Mouse (Mus musculus) hindbrain, postnatal 0 days (tissue): Measurements from ENCODE around the gene Coro6. TPM values are rescaled to one million over a fixed set of nuclear protein-coding genes. Genes with fewer than 3 reads are reported as not detected.
A peak's percentile ranks its signal among the peaks of the same experiment; 100 is the strongest.

Source experiments
- ATAC-seq: fragments of 200-750 bp; cut with Nextera tagmentation; 2 replicates; pipeline ENCODE4 v1.8.0; 2017; ENCODE audit warnings: mild to moderate bottlenecking, moderate TSS enrichment, moderate library complexity
- DNase-seq: peaks from one replicate; pipeline ENCODE4 v3.0.0-alpha.2; 2015; ENCODE audit warnings: low spot score
- H3K27ac ChIP-seq: fragments of 300-500 bp; sonication (generic); 2 replicates; pipeline ENCODE4 v1.5.1; 2014; ENCODE audit warnings: mild to moderate bottlenecking
- H3K27me3 ChIP-seq: fragments of 300-500 bp; sonication (generic); 2 replicates; pipeline ENCODE4 v1.6.1; 2014; ENCODE audit warnings: low read length, mixed read lengths; ENCODE audit not compliant: insufficient read depth
- H3K36me3 ChIP-seq: fragments of 300-500 bp; sonication (generic); 2 replicates; pipeline ENCODE4 v1.6.1; 2014; ENCODE audit warnings: low read length, mixed read lengths; ENCODE audit not compliant: insufficient read depth
- H3K4me1 ChIP-seq: fragments of 300-500 bp; sonication (generic); 2 replicates; pipeline ENCODE4 v1.6.1; 2014; ENCODE audit warnings: antibody characterized with exemption, low read length, mixed read lengths; ENCODE audit not compliant: insufficient read depth
- H3K4me2 ChIP-seq: fragments of 300-500 bp; sonication (generic); 2 replicates; pipeline ENCODE4 v1.6.1; 2014; ENCODE audit warnings: low read depth, mild to moderate bottlenecking, low read length, moderate library complexity, mixed read lengths
- H3K4me3 ChIP-seq: fragments of 300-500 bp; sonication (generic); 2 replicates; pipeline ENCODE4 v1.5.1; 2014; ENCODE audit warnings: low read length
- H3K9ac ChIP-seq: fragments of 300-500 bp; sonication (generic); replicated peaks from 2 replicates; pipeline ENCODE4 v1.6.1; 2014; ENCODE audit warnings: mild to moderate bottlenecking, low read length, moderate library complexity, mixed read lengths
- H3K9me3 ChIP-seq: fragments of 300-500 bp; sonication (generic); 2 replicates; pipeline ENCODE4 v1.6.1; 2016; ENCODE audit warnings: low read length, mixed read lengths
- CTCF ChIP-seq: IDR thresholded peaks from 2 replicates; pipeline ENCODE4 v1.5.1; 2016; ENCODE audit warnings: antibody characterized with exemption, control low read depth, low read depth
- WGBS: fragments of 180-500 bp; shearing (Covaris S2); extraction: QIAGEN DNeasy Blood & Tissue Kit; methylation state at CpG from one replicate; pipeline ENCODE4 v1.1.7; 2014; 5-methylcytosine and 5-hydroxymethylcytosine counted together
- polyA plus RNA-seq: library from polyadenylated mRNA; unstranded; fragments of >200 nt; fragmentation: Nextera tagmentation; extraction: Ambion mirVana; gene quantifications from 2 replicates; pipeline ENCODE4 v1.2.1, GENCODE M21; 2015
- total RNA-seq: library from RNA; depleted of rRNA; stranded (reverse); fragments of >200 nt; gene quantifications from 2 replicates; pipeline ENCODE4 v1.2.3, GENCODE M21; 2014

Coro6 gene
- total and polyA plus RNA-seq, 2 experiments from 2014 or later = 1.3 to 2.4 TPM

- ATAC-seq (peak; percentile 79), DNase-seq (peak; percentile 92)
- H3K4me2 ChIP-seq = peak overlapping the region; percentile 63
- 21% methylated on average over 49 of the region's 49 CpGs for WGBS
- peaks cover 38% of the 10 kb centered on the region for H3K36me3 ChIP-seq
- no peaks in the 10 kb centered on the region for H3K27me3 ChIP-seq
- H3K4me1 ChIP-seq = peaks cover 5% of the 10 kb centered on the region; the same call in 1 of the 2 replicates
- no peaks in the 10 kb centered on the region for H3K9me3 ChIP-seq
- H3K27ac ChIP-seq = peak overlapping the region; percentile 4; the same call in 1 of the 2 replicates
- H3K9ac ChIP-seq = peak overlapping the region; percentile 46
- peak overlapping the region; percentile 31 for H3K4me3 ChIP-seq
- TF ChIP-seq CTCF = peak; percentile 65
Observed at GRCm38 (mm10) chr11:77508068-77509021, 46.1 kb downstream of the Coro6 start.

- H3K27ac ChIP-seq = no peak overlapping the region
- H3K4me2 ChIP-seq = no peak overlapping the region
- H3K4me1 ChIP-seq = peaks cover 13% of the 10 kb centered on the region; the same call in 1 of the 2 replicates
- no peaks in the 10 kb centered on the region for H3K9me3 ChIP-seq
- no peak for TF ChIP-seq CTCF
- peaks cover 8% of the 10 kb centered on the region for H3K36me3 ChIP-seq
- H3K9ac ChIP-seq = no peak overlapping the region
- 81% methylated on average over 5 of the region's 5 CpGs for WGBS
- no peak overlapping the region for H3K4me3 ChIP-seq
- ATAC-seq = no peak
- no peak for DNase-seq
- H3K27me3 ChIP-seq = peaks cover 8% of the 10 kb centered on the region; the same call in 1 of the 2 replicates
Observed at GRCm38 (mm10) chr11:77511336-77511735, 49.1 kb downstream of the Coro6 start.

DNA sequence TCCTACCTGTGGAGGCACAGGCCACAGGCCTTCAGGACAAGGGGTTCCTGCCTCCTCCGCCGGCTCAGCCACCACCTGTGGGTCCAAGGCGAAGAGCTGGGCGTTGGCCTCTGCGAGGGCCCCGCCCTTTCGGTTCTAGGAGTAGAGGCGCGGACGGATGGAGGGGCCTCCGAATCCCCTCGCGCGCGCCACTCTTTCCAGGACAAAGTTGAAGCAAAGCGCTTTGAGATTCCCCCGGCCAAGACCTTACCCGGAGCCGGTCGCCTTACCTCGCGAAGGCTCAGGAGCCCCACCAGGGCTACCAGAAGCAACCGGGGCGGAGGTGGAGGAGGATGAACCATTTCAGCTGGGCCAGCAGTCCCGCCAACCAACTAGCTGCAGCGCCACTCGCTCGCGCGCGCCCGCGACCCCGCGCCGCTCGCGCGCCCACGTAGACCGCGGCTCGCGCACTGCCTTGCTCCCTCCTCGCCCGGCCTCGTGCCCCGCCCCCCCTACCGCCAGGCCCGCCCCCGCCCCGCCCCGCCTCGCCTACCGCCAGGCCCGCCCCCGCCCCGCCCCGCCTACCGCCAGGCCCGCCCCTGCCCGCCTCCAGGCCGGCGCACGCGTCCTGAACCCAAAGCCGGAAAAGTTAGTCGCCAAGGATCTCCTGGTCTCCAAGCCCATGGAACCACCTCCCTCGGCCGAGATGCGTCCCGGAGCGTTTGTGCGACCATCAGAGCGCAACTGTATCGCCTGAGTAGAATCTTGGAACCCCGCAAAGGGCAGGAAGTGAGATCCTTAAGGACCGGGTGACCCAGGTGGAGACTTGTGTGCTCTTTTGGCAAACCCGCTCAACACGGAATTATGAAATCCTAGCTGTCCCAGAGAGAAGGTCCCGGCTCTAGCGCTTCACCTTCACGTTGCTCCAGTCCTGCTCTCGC, 50.9 kb downstream of the Coro6 start:
- Histone ChIP-seq H3K36me3 (no peaks in the 10 kb centered on the region), H3K4me1 (peaks cover 12% of the 10 kb centered on the region; the same call in 1 of the 2 replicates), H3K4me3 (peak overlapping the region; percentile 63), H3K4me2 (peak overlapping the region; percentile 96), H3K27me3 (peaks cover 12% of the 10 kb centered on the region; the same call in 1 of the 2 replicates), H3K9ac (peak overlapping the region; percentile 58), H3K27ac (peak overlapping the region; percentile 46; the same call in 1 of the 2 replicates), H3K9me3 (no peaks in the 10 kb centered on the region)
- no peak for TF ChIP-seq CTCF
- DNase-seq = peak; percentile 91
- WGBS = under 1% methylated on average over 72 of the region's 84 CpGs
- ATAC-seq = peak; percentile 77

- H3K9me3 ChIP-seq = no peaks in the 10 kb centered on the region
- H3K4me1 ChIP-seq = peaks cover 8% of the 10 kb centered on the region; the same call in 1 of the 2 replicates
- no peak for TF ChIP-seq CTCF
- peak overlapping the region; percentile 96 for H3K4me2 ChIP-seq
- H3K27ac ChIP-seq = peak overlapping the region; percentile 46; the same call in 1 of the 2 replicates
- DNase-seq (no peak), ATAC-seq (no peak)
- peak overlapping the region; percentile 63 for H3K4me3 ChIP-seq
- no peaks in the 10 kb centered on the region for H3K36me3 ChIP-seq
- peaks cover 12% of the 10 kb centered on the region; the same call in 1 of the 2 replicates for H3K27me3 ChIP-seq
- WGBS = 11% methylated on average over 10 of the region's 10 CpGs
- H3K9ac ChIP-seq = peak overlapping the region; percentile 28; the same call in 1 of the 2 replicates
Observed at GRCm38 (mm10) chr11:77513811-77514170, 51.6 kb downstream of the Coro6 start.

DNA sequence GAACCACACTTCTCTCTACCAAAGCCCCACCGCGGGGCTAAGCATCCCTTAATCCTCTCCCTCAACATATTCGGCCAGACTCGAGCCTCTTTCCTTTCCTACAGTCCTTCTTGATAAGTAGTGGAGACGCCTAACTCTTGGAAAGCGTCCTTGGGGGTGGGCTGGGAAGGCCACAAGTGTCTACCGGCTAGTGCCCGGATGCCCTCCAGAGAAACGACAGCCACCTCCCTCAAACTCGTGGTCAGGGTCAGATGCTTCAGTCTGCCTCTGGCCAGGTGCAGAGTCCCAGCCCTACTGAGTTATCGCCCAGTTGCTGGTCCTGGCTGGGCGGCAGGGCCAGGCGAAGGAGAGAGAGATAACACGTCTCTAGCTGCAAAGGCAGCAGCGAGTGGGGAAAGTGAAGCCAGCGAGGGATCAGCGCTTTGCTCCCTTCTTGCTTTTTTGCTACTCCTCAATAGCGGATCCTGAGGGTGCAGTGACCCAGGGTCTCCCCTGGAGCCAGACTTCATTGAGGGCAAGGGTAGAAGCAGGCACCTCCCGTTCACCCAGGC, 52.1 kb downstream of the Coro6 start:
- peak overlapping the region; percentile 78 for H3K4me2 ChIP-seq
- 0 out of 2 replicates have a peak overlapping the region, but pooled peaks have one; percentile 37 for H3K9ac ChIP-seq
- peak overlapping the region; percentile 47 for H3K4me3 ChIP-seq
- peaks cover 12% of the 10 kb centered on the region; the same call in 1 of the 2 replicates for H3K27me3 ChIP-seq
- H3K4me1 ChIP-seq = peaks cover 8% of the 10 kb centered on the region; the same call in 1 of the 2 replicates
- ATAC-seq = no peak
- TF ChIP-seq CTCF = no peak
- DNase-seq = no peak
- no peaks in the 10 kb centered on the region for H3K9me3 ChIP-seq
- no peaks in the 10 kb centered on the region for H3K36me3 ChIP-seq
- 8% methylated on average over 19 of the region's 19 CpGs for WGBS
- H3K27ac ChIP-seq = peak overlapping the region; percentile 48; the same call in 1 of the 2 replicates
